Mouse (Mus musculus) c-Kit-negative CD71-positive TER-119-positive erythroid progenitor cells, embryonic 14.5 days (primary cell): ENCODE results near the gene Mettl2.
A peak's percentile ranks its signal among the peaks of the same experiment; 100 is the strongest.
"Not testable (repeated sequence)": the region's sequence is repeated elsewhere in the genome, so short reads cannot be mapped to it uniquely, and the experiment has no call there.

Experiments used
- DNase-seq: peaks from one replicate; pipeline ENCODE4 v3.0.0-alpha.2; 2013; ENCODE audit warnings: low read depth, low spot score

Mettl2 gene

DNA sequence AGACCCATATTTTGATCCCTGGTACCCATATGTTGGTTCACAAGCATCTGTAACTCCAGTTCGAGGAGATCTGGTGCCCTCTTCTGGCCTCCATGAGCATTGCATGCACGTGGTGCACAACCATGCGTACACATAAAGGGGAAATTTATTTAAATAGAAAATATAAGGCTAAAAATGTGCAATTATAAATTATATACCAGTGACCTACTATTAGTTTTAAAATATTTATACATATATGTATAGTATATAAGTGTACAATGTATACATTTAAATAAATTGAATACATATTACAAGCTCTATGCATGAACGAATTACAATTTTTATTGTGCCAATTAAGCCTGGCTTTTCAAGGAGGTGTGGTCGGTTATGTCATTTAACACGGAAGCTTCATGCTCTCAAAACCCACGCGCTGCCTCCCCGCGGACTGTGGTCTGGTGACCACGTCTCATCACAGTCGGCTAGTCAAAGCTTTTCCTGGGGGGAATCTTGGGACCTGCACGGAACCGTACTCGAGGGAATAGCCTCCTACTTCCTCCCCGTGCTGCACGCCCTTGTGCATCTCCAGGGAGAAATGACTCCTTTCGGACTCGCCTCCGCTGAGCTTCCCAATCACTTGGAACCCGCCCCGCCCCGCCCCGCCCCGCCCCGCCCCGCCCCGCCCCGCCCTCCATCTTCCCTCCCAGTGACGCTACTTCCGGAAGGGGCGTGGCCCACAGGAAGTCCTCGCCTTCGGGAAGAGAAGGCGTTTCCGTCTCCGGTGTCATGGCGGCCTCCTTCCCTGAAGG lies at the start of gene Mettl2:
Gene Mettl2, plus strand, starts transcription at position 691 of the 785 bp plus-strand sequence.
- DNase-seq = peak; percentile 70

DNA sequence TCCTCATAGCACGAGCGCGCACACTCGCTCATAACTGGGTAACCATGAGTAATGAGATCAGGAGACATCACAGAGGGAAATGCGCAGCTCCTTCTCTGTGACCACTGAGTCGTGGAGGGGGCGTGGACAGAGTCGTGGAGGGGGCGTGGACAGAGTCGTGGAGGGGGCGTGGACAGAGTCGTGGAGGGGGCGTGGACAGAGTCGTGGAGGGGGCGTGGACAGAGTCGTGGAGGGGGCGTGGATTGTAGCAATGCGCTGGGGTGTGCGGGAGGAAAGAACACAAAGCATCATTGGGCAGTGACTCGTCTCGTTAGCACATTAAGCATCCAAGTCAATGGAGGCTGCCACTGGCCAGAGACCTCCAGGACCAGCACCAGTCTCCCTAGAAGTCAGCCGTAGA lies 13.8 kb upstream of the Mettl2 start:
- not testable (repeated sequence) for DNase-seq

DNA sequence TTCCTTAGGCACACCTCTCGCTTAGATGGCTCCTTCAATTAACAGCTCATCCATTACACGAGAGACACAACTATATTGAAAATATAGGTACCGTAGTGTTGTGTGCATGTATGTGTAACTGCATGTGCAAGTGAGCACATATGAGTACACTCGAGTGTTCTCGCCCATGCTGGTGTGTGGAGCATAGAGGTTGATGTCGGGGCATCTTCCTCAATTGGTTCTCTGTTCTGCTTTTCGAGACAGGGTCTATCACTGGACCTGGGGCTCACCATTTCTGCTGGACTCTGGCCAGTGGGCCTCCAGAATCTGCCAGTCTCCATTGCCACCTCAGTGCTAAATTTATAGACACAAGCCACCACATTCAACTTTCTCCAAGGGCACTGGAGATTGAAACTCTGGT lies 8.4 kb upstream of the Mettl2 start:
- no peak for DNase-seq

DNA sequence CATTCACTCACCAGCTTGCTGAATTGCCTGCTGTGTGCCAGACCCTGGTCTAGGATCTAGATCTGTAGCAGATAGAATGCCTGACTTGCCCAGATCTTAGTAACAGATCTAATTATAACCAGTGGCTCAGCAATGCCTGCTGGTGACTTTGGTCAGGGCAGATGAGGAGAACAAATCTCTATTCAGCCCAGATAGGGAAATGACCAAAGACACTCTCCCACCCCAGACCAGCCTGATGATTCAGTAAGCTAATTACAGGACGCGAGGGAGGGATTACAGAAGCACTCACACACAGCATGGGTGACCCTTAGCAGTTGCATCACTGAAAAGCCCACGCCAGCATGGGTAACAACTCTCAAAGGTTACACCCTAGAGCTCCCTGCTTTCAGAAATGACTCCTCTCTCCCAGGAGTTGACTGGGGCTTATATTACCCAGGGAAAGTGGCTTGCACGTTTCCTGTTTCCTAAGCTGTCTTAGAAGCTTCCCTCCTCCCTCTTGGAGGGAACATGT lies 5.6 kb upstream of the Mettl2 start:
- no peak for DNase-seq

DNA sequence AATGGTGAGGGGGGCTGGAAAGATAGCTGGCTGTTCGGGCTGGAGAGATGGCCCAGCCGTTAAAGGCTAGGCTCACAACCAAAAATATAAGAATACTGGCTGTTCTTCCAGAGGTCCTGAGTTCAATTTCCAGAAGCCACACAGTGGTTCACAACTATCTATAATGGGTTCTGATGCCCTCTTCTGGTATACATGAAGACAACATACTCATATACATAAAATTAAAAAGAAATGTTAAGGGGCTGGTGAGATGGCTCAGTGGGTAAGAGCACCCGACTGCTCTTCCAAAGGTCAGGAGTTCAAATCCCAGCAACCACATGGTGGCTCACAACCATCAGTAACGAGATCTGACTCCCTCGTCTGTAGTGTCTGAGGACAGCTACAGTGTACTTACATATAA lies 4.4 kb upstream of the Mettl2 start:
- not testable (repeated sequence) for DNase-seq

DNA sequence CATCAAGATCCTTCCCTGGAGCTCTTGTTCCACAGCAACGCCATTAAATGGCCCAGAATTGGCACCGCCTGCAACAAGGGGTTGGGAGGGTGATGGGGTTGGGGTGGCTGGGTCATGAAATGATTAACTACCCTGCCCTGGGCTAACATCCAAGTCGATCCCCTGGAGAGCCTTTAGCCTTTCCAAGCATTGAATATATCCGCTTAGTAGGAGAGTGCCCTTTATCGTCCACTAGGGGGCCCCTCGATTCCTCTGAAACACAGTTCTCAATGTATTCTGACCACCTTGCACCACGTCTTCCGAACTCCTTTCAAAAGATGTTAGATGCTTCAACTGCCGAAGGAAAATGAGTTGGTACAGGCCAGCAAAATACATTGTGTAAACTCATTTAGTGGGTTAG lies 2.2 kb upstream of the Mettl2 start:
- peak; percentile 73 for DNase-seq

DNA sequence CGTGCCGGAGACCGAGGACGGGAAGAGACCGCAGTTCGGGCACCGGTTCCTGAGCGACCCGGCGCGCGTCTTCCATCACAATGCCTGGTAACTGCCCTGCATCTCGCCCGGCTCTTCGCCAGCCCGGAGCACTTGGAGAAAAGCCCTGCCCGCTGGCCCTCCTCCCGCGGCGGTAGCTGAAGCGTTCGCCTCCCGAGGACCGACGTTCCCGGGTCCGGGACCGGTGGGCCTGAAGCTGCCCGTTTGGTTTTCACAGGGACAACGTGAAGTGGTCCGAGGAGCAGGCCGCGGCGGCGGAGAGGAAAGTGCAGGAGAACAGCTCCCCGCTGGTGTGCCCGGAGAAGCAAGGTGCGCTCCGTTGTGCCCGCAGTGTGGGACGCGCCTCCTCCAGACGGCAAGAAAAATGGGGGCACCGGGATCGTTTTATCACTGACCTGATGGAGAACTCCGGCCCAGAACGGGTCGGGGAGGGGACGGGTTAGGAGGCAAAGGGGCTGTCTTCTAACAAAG lies 350 bp downstream of the Mettl2 start:
- DNase-seq = no peak

DNA sequence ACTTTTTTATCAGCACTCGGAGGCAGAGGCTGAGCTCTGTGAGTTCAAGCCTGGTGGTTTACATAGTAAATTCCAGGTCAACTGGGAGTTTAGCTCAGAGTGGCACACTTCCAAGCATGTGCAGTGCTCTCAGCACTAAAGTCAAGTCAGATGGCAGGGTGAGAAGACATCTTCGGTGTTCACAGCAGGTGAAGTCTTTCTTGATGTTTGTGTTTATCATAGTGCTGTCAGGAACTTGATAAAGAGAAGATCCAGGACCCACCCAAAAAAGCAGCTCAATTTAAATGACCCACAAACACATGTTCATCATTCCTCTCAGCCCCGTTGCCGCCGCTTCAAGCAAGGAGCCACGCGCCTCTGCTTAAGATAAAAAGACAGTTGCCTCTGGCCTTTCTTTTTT lies 9.5 kb downstream of the Mettl2 start:
- DNase-seq = no peak

DNA sequence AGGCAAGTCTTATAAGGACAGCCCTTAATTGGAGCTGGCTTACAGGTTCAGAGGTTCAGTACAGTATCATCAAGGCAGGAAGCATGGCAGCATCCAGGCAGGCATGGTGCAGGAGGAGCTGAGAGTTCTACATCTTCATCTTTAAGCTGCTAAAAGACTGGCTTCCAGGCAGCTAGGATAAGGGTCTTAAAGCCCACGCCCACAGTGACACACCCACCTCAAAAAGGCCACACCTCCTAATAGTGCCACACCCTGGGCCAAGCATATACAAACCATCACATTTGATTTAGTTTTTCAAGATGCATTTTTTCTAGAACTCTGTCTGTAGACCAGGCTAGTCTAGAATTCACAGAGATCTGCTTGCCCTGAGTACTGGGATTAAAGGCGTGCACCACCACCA lies 11.0 kb downstream of the Mettl2 start:
- DNase-seq = not testable (repeated sequence)

DNA sequence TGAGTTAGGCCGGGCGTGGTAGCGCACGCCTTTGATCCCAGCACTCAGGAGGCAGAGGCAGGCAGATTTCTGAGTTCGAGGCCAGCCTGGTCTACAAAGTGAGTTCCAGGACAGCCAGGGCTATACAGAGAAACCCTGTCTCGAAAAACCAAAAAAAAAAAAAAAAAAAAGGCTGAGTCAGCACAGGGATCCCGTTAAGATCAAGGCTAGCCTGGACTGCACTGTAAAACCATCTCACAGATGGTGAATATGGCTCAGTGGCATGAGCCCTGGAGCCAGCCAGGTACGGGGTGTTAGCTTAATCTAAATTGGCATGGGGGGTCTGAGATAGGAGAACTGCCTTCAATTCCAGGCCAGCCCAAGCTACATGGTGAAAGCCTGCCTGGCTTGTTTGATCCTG lies 14.3 kb downstream of the Mettl2 start:
- DNase-seq = not testable (repeated sequence)

DNA sequence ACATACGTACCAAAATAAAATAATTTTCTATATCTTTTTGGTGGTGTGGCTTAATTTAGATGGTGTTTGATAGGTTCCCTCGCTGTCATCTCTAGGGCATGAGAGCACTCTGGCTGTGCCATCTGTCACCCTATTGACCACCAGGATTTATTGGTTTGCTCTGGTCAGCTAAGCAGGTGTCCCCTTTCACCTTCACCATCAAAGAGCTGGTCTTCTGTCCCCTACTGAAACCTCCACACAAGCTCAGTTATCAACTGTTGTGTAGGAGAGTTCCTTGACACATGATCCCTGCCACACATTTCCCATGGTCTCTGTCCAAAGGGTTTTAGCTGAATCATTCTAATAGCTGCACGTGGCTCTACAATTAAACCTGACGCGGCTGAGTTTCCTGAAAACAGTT lies 14.9 kb downstream of the Mettl2 start:
- no peak for DNase-seq

DNA sequence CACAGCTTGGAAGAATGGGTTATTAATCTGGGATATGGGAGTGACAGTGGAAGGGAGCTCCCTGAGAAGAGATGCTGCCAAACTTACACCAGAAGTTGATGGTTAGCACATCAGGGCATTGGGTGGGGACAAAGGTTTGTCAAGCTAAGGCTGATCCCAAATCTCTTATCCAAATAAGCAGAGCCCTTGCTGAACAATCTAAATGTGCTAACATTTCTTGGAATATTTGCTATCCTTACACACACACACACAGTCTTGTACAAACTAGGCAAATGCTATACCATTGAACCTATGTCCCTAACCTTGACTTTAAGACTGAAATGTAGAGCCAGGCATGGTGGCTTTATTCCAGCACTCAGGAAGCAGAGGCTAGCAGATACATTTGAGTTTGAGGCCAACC lies 17.3 kb downstream of the Mettl2 start:
- no peak for DNase-seq

DNA sequence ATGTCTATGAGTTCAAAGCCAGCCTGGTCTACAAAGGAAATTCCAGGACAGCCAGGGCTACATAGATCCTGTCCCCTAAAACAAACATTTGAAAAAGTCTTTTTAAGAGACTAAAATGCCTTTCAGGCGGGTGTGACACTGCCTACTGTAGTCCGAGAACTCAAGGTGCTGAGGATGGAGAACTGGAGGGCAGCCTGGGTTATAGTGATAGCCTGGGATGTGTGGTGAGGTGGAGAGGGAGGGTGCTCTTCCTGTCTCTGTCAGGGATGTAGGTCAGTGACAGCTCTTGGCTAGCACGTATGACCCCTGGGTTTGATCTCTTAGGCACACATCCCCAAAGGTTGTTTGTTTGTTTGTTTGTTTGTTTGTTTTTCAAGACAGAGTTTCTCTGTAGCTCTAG lies 17.9 kb downstream of the Mettl2 start:
- no peak for DNase-seq

DNA sequence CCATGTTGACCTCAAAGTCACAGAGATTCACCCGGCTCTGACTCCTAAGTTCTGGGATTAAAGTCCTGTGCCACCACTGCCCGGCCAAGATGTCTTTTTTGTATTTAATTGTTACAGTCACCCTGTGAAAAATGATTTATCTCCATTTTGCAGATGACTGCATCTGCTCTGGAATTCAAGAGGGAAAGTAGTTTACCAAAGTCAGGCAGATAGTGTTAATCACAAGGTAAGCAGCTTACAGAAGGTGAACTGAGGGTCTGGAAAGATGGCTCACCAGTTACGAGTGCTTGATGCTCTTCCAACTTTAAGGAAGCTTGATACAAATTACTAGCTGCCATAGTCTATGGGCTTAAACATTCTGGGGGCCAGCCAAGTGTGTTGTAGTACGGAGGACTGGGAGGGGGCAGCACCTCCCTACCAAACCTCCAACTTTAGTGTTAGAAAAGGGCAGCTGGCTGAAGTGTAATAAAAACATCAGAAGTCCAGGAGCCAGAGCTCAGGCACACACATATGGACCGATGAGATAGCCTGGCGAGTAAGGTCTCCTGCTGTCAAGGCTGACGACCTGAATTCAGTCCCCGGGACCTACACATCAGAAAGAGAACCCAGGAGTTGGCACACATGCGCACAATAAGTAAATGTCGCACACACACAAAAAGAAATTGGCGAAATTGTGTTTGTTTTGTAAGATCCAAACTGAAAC lies 18.4 kb downstream of the Mettl2 start:
- DNase-seq = no peak

DNA sequence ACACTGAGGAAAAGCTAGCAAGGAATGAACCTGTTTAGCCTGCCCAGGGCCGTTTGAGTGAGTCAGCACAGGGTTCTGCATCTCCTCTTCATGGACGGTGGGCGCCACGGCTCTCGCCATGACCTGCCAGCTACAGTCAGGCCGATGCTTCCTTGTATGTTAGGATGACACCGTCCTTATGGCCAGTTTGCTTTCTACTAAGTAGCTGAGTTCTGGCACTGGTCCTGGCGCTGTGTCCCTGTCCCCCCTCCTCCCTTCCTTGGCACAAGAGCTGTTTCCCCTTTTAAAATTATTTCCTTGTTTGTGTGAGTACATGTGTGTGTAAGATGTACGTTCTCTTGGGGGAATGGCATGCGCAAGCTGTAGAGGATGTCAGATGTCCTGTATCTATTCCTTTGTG lies 19.0 kb downstream of the Mettl2 start:
- DNase-seq = no peak

DNA sequence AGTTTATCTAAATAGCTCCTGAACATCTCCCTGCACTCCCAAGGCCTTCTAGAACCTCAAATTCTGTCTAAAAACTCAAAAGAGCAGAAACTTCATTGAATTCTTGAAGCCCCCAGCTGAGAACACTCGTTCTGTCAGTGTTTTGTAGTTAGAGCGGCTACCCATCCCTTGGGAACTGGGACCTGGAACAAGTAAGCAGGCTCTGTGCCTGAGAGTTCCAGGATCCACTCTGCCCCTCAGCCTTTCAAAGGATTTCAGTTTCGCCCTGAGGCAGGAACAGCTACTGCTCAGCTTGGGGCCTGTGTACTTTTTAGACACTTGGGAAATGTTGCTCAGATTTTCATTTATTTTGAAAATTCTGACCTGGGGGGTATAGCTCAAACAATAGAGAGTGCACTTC lies 20.4 kb downstream of the Mettl2 start, which contains the start of gene Gm10842:
Gene Gm10842, plus strand, starts transcription at position 301 of the 400 bp plus-strand sequence.
- no peak for DNase-seq

DNA sequence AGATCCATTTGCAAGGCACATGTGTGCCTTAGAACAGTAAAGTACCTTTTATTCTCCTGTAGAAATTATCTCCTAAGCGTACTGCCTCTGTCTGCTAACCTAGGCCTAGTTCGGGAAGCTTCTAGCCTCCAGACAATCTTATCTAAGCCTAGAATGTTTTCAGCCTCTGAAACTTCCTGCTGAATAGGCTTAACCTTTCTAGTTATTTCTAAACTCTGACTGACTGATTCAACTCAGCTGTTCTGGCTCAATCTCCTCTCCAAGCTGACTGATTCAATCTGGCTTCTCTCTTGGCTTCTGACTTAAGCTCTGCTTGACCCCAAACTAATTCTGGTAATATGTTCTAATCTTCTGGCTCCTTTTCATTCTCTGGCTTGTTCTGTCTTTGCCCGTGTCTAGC lies 23.1 kb downstream of the Mettl2 start:
- no peak for DNase-seq

DNA sequence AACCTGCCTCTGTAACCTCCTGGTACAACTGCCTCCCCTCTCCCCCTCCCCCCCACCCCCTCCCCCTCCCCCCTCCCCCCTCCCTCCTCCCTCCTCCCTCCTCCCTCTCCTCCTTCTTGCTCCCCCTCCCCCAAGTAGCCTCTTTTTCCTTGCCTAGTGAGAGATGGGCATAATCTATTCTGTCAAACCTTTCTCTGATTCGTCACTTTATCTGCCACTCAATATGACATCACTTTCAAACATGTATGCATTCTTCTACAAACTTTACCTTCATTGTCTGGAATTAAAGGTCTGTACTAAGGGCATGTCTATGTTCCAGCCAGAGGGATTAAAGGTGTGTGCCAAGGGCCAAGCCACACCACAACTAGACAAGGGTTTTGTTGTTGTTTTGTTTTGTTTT lies 23.5 kb downstream of the Mettl2 start:
- DNase-seq = no peak

DNA sequence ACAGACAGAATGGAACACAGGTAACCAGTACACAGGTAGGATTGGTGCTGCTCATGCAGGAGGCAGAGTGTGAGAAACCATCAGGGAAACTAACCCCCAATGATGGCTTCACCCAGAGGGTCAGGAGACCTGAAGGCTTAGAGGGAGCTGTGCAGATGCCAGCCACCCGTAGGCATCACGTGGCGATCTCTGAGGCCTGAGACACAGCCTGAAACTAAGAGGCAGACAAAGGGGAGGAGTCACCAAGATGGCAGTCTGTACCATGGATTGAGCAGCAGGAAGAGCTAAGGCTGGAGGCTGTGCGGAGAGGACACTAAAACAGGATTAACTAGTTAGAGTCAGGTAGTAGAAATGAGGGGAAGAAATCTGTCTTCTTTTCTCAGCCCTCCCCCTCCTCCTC lies 24.5 kb downstream of the Mettl2 start:
- DNase-seq = no peak

DNA sequence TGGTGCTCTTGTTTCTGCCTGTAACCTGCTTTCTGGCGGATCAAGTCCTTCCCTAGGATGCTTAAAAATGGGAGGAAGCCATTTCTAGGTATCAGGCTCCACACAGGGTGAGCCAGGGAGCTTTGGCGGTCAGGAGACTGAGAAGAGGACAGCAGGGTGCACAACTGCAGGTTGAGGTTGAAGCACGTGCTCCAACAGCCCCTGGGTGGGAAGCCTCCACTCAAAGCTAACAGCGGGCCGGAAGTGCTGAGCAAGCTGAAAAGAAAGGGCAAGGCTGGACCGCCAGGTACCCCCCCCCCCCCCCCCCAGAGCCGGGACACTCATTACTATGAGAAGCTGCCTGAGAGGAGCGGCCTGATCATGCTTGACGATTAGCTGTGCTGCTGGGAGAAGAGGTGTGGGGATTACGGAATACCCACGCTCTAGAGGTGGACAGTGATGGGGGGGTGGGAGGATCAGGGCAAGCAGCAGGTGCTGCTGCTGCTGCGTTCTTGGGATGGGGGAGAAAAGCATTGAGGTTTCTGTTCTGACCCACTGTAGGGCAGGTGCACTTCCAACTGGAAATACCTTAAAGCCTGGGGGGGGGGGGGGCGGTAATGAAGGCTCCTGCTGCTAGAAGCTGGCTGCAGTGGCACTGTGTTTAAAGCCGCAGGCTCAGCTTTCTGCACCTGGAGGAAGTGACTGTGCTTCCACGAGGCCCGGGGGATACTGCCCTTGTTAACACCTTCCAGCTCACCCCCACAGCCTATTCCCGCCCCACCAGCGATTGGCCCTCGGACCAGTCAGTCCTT lies 25.2 kb downstream of the Mettl2 start:
- DNase-seq = no peak

DNA sequence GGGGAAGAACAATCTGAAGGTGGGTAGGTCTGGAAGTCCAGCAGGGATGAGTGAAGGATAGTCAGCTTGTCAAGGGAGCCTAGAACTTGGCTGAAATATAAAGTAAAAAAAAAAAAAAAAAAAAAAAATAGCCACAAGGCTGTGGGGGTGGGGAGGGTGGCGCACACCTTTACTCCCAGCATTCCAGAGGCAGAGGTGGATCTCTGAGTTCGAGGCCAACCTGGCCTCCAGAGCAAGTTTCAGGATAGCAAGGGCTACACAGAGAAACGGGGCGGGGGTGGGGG lies 25.7 kb downstream of the Mettl2 start:
- DNase-seq = no peak

DNA sequence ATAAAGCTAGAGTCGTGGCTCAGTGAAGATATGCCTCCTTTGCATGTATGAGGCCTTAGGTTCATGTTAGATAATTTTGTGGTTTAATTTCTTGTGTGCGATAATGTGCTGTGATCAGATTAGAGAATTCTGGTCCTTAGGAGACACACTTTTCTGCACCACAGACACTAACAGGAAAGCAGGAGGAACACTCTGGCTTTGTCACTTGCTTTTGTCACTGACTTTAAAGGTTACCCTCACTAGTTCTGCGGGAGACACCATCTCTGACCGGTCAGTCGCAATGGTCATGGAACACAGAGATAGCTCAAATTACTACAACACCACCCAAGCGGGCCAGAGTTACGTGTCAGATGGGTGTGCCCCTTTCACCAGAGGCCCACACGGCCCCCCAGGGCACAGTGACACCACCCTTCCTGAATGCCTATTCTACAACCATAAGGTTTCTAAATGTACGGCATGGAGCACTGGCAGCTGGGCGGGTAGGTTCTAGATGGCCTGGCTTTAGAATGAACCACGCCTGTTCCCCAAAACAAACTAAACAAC lies 26.2 kb downstream of the Mettl2 start:
- DNase-seq = peak; percentile 69
